Mouse (Mus musculus): ENCODE data around the gene Ust. TPM values are rescaled to one million over a fixed set of nuclear protein-coding genes. Genes with fewer than 3 reads are reported as not detected.
"Not testable (repeated sequence)": the region's sequence is repeated elsewhere in the genome, so short reads cannot be mapped to it uniquely, and the experiment has no call there.

Gene Ust
- 1.5 and 1.6 TPM in 2 replicates for polyA plus RNA-seq (2012; rRNA removed)

DNA sequence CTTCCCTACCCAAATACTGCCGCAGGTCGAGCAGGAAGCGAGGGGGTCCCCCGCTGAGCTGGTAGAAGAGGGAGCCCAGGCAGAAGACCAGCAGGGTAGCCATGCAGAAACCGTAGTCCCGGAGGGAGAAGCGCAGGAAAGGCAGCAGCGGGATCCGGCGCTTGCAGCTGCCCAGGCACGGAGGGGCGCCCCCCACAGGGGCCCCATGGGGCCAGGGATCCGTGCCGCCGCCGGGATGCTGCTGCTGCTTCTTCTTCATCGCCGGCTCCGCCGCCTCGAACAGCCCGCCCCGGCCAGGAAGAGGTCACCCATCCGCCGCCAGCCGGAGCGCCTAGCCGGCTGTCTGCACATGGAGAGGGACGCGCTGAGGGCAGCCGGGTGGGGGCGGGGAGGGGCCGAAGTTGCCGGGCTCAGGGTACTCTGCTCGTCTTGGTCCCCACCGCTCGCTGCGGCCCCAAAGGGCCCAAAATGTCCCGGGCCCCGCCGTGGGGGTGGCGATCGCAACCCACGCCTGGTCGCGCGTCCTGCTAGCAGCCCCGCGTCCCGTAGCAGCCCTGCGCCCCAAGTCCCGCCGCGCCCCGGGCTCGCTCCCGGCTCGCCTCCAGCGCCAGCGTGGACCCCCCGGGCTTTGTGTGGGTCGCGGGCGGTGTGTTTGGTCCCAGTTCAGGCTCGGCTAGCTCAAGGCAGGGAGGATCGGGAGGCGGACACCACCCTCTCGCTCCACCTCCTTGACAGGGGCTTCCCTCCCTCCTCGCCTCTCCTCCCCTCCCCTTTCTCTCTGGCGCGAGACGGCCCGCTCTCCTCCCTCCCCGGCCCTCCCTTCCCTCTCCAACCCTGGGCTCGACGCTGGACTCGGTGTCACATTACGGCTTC is at the start of gene Ust:
Ust (minus strand) TSS at position 685 of the 873 bp plus-strand sequence.
- H3K4me3 ChIP-seq (ENCODE audit: insufficient read depth, low read depth, low read length): peak within 1 kb of the TSS; percentile 79
- H3K27me3 ChIP-seq (replicated peaks; ENCODE audit: control insufficient read depth, insufficient read depth, low read length): no peaks in the 10 kb centered on the region
- WGBS: under 1% methylated on average over 75 of the region's 78 CpGs
- no peaks in the 10 kb centered on the region for H3K36me3 ChIP-seq (ENCODE audit: control insufficient read depth, insufficient read depth, low read length)
- H3K4me1 ChIP-seq (ENCODE audit: control insufficient read depth, insufficient read depth, low read length): peaks cover 5% of the 10 kb centered on the region; the same call in 1 of the 2 replicates
- TF ChIP-seq CTCF (conservative IDR thresholded peaks at IDR 0.05; ENCODE audit: insufficient read depth, insufficient read length, low read depth, low read length) (no peak), POLR2A (IDR thresholded peaks at IDR 0.05; ENCODE audit: low read depth, low read length) (no peak)
- peak; percentile 76 for DNase-seq
- peak within 1 kb of the TSS; percentile 55; the same call in 1 of the 2 replicates for H3K27ac ChIP-seq (ENCODE audit: insufficient read depth, low read depth, low read length)

DNA sequence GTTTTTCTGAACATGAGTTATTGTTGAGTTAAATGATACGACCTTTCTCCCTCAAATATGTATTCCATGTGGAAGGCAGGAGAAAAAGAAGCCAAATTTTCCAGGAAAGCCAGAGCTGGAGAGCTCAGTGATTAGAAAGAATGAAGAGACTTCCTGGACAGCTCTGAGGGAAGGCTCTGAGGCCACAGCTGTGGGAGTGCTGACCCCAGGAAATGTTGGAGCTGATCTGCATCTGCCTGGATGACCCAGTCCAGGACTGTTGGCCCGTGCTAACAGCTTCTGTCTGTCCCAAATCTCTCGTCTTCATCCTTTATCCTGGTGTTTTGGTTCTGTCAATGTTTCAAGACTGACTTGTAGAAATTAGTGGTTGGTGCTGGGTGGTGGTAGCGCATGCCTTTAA is 42.7 kb upstream of the Ust start:
- TF ChIP-seq POLR2A (IDR thresholded peaks at IDR 0.05; ENCODE audit: low read depth, low read length): no peak
- H3K4me3 ChIP-seq (ENCODE audit: insufficient read depth, low read depth, low read length): no peak overlapping the region
- H3K27ac ChIP-seq (ENCODE audit: insufficient read depth, low read depth, low read length): no peak overlapping the region
- H3K36me3 ChIP-seq (ENCODE audit: control insufficient read depth, insufficient read depth, low read length): no peaks in the 10 kb centered on the region
- WGBS: 62% methylated on average over 4 of the region's 4 CpGs
- no peaks in the 10 kb centered on the region for H3K27me3 ChIP-seq (replicated peaks; ENCODE audit: control insufficient read depth, insufficient read depth, low read length)
- DNase-seq: peak; percentile 12
- no peaks in the 10 kb centered on the region for H3K4me1 ChIP-seq (ENCODE audit: control insufficient read depth, insufficient read depth, low read length)

DNA sequence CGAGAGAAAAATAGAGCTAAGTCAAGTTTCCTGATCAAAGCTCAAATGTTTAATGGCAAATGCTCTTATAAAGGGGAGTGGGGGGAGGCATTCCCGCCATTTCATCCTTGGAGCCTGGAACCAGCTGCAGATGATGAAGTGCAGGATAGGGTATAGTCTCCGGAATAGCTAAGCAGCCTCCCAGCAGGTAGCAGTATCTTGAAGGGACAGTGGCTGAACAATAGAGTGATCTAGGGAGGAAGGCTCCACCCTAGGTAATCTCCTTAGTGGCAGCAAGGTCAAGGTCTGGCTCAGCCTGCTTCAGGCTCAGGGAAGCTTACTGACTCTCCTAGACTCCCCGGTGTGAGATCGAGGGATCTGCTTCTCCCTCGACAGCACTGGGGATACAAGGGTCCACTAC is 40.9 kb upstream of the Ust start:
- not testable (repeated sequence) for H3K27me3 ChIP-seq (replicated peaks; ENCODE audit: control insufficient read depth, insufficient read depth, low read length); H3K27ac ChIP-seq (ENCODE audit: insufficient read depth, low read depth, low read length); H3K36me3 ChIP-seq (ENCODE audit: control insufficient read depth, insufficient read depth, low read length); H3K4me1 ChIP-seq (ENCODE audit: control insufficient read depth, insufficient read depth, low read length); DNase-seq; H3K4me3 ChIP-seq (ENCODE audit: insufficient read depth, low read depth, low read length)
- WGBS: 86% methylated on average over 6 of the region's 6 CpGs

DNA sequence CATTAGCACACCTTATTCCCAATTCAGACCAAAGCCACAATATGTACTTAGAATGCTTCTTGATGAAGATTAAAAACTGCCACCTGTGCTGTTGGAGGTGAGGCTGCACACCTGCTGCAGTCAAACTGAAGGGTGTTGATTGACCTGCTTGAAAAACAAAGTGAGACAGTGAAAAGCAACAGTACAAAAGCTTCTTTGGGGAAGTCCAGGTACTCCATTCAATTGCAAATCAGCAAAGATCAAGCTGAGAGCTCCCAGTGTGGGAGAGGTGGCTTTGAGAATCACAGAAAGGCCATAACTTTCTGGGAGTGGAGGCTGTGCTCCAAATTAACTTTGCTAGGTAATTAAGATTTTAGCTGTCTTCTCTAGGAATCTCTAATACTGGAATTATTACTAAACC is 33.6 kb upstream of the Ust start:
- not testable (repeated sequence) for DNase-seq; H3K4me3 ChIP-seq (ENCODE audit: insufficient read depth, low read depth, low read length); H3K36me3 ChIP-seq (ENCODE audit: control insufficient read depth, insufficient read depth, low read length); H3K4me1 ChIP-seq (ENCODE audit: control insufficient read depth, insufficient read depth, low read length); H3K27ac ChIP-seq (ENCODE audit: insufficient read depth, low read depth, low read length); H3K27me3 ChIP-seq (replicated peaks; ENCODE audit: control insufficient read depth, insufficient read depth, low read length)

DNA sequence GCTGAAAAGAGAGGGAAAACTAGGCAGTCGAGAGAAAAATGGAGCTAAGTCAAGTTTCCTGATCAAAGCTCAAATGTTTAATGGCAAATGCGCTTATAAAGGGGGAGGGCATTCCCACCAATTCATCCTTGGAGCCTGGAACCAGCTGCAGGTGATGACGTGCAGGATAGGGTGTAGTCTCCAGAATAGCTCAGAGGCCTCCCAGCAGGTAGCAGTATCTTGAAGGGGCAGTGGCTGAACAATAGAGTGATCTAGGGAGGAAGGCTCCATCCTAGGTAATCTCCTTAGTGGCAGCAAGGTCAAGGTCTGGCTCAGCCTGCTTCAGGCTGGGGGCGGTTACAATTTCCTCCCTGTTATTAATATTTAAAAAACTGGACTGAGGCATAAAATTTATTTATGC is 33.0 kb upstream of the Ust start:
- DNase-seq; H3K4me1 ChIP-seq (ENCODE audit: control insufficient read depth, insufficient read depth, low read length); H3K27me3 ChIP-seq (replicated peaks; ENCODE audit: control insufficient read depth, insufficient read depth, low read length); H3K27ac ChIP-seq (ENCODE audit: insufficient read depth, low read depth, low read length); H3K36me3 ChIP-seq (ENCODE audit: control insufficient read depth, insufficient read depth, low read length); H3K4me3 ChIP-seq (ENCODE audit: insufficient read depth, low read depth, low read length): not testable (repeated sequence)
- 94% methylated on average over 4 of the region's 4 CpGs for whole genome bisulfite sequencing

DNA sequence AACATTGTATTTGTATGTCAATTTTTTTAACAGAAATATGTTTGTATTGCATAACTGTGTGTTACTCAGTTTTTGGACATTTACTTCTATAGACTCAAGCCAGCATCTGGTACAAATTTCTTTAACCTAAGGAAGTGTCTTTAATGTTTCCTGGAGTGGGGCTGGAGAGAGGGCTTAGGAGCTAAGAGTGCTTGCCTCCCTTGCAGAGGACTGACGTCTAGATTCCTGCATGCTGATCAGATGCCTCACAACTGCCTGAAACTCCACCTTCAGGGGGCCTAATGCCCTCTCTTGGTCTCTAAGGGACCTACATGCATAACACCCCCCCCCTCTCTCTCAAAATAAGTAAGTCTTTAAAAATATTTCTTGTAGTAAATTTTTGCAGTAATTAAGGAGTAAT is 22.9 kb upstream of the Ust start:
- H3K36me3 ChIP-seq (ENCODE audit: control insufficient read depth, insufficient read depth, low read length): no peaks in the 10 kb centered on the region
- TF ChIP-seq POLR2A (IDR thresholded peaks at IDR 0.05; ENCODE audit: low read depth, low read length) (no peak), CTCF (conservative IDR thresholded peaks at IDR 0.05; ENCODE audit: insufficient read depth, insufficient read length, low read depth, low read length) (no peak)
- no peak overlapping the region for H3K27ac ChIP-seq (ENCODE audit: insufficient read depth, low read depth, low read length)
- WGBS: 25% methylated on average over 1 of the region's 1 CpGs
- no peak overlapping the region for H3K4me3 ChIP-seq (ENCODE audit: insufficient read depth, low read depth, low read length)
- H3K4me1 ChIP-seq (ENCODE audit: control insufficient read depth, insufficient read depth, low read length): no peaks in the 10 kb centered on the region
- DNase-seq: no peak
- H3K27me3 ChIP-seq (replicated peaks; ENCODE audit: control insufficient read depth, insufficient read depth, low read length): no peaks in the 10 kb centered on the region

DNA sequence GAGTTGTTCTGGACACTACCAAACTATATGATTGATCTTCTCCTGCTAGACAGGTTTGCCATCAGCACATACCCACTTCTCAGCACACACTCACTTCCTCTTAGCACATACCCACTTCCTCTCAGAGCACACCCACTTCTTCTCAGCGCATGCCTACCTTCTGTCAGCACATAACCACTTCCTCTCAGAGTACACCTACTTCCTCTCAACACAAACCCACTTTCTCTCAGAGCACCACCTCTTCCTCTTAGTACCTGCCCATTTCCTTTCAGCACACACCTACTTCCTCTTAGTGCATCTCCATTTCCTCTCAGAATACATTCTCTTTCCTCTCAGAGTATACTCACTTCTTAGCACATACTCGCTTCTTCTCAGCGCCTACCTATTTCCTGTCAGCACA is 16.8 kb upstream of the Ust start:
- Histone ChIP-seq H3K36me3 (ENCODE audit: control insufficient read depth, insufficient read depth, low read length) (no peaks in the 10 kb centered on the region), H3K4me3 (ENCODE audit: insufficient read depth, low read depth, low read length) (no peak overlapping the region), H3K27ac (ENCODE audit: insufficient read depth, low read depth, low read length) (no peak overlapping the region), H3K27me3 (replicated peaks; ENCODE audit: control insufficient read depth, insufficient read depth, low read length) (no peaks in the 10 kb centered on the region), H3K4me1 (ENCODE audit: control insufficient read depth, insufficient read depth, low read length) (no peaks in the 10 kb centered on the region)
- no peak for TF ChIP-seq CTCF (conservative IDR thresholded peaks at IDR 0.05; ENCODE audit: insufficient read depth, insufficient read length, low read depth, low read length)
- no peak for TF ChIP-seq POLR2A (IDR thresholded peaks at IDR 0.05; ENCODE audit: low read depth, low read length)
- 78% methylated on average over 3 of the region's 3 CpGs for WGBS
- no peak for DNase-seq

DNA sequence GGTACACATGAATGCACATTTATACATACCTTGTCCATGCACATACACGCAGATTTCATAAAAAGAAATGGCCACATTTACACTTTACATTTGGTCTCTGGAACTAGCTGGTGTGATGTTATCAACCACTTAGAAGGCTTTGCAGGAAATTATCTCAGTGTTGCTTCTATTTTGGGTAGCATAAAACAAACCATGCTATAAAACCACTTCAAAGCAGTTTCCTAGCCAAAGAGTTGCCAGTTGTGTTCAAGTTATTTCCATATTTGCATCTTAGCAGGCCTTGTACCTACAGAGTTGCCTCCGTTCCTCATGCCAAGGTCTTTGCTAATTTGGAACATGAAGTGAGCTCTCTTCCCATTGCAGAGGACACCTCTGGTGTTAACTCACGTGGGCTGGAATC is 13.0 kb upstream of the Ust start:
- Histone ChIP-seq H3K4me3 (ENCODE audit: insufficient read depth, low read depth, low read length) (no peak overlapping the region), H3K36me3 (ENCODE audit: control insufficient read depth, insufficient read depth, low read length) (no peaks in the 10 kb centered on the region), H3K27ac (ENCODE audit: insufficient read depth, low read depth, low read length) (no peak overlapping the region), H3K4me1 (ENCODE audit: control insufficient read depth, insufficient read depth, low read length) (no peaks in the 10 kb centered on the region), H3K27me3 (replicated peaks; ENCODE audit: control insufficient read depth, insufficient read depth, low read length) (no peaks in the 10 kb centered on the region)
- DNase-seq: no peak
- TF ChIP-seq CTCF (conservative IDR thresholded peaks at IDR 0.05; ENCODE audit: insufficient read depth, insufficient read length, low read depth, low read length) (no peak), POLR2A (IDR thresholded peaks at IDR 0.05; ENCODE audit: low read depth, low read length) (no peak)
- 72% methylated on average over 3 of the region's 3 CpGs for WGBS
